Mouse (Mus musculus) lung, adult 2 months (tissue): Measurements from ENCODE around the gene Ndufaf2.

Experiments
- CTCF ChIP-seq: fragments of 200-500 bp; IDR thresholded peaks from 2 replicates; pipeline ENCODE4 v1.5.1; 2011; ENCODE audit warnings: mild to moderate bottlenecking, low read length, control low read depth; ENCODE audit not compliant: insufficient read depth
- POLR2A ChIP-seq: fragments of 200-500 bp; IDR thresholded peaks from 2 replicates; pipeline ENCODE4 v1.6.1; 2011; ENCODE audit warnings: low read depth, mild to moderate bottlenecking, control low read depth, low read length, borderline replicate concordance; ENCODE audit errors: extremely low read depth

DNA sequence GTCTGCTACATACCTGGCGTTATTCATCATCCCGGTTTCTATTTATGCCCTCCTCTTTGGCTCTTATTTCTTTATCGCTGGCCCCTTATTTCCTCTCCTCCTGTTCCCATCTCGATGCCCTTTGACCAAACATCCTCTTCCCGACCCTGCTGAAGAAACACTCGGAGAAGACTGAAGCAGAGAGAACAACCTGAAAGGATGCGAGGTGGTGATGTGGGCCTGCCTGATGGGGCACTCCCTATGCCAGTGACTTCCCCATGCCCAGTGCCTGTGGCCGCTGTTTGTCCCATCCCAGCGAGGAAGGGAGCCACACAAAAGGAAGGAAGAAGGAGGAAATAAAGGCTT, 204.4 kb downstream of the Ndufaf2 start:
- no peak for TF ChIP-seq CTCF
- TF ChIP-seq POLR2A, result no peak
